Mouse (Mus musculus) forebrain, postnatal 0 days (tissue): ENCODE measurements around the gene Dlgap1. TPM values are rescaled to one million over a fixed set of nuclear protein-coding genes. Genes with fewer than 3 reads are reported as not detected.

ENCODE experiments used
- ATAC-seq: fragments of 200-750 bp; cut with Nextera tagmentation; 2 replicates; pipeline ENCODE4 v1.8.0; 2017; ENCODE audit warnings: mild to moderate bottlenecking, moderate library complexity
- DNase-seq: peaks from one replicate; pipeline ENCODE4 v3.0.0-alpha.2; 2015
- H3K27ac ChIP-seq: fragments of 300-500 bp; sonication (generic); 2 replicates; pipeline ENCODE4 v1.5.1; 2014; ENCODE audit warnings: low read depth, mild to moderate bottlenecking, antibody characterized with exemption, low read length, moderate library complexity, mixed read lengths
- H3K27me3 ChIP-seq: fragments of 300-500 bp; sonication (generic); 2 replicates; pipeline ENCODE4 v1.6.1; 2014; ENCODE audit warnings: mild to moderate bottlenecking, low read length, mixed read lengths; ENCODE audit not compliant: insufficient read depth
- H3K36me3 ChIP-seq: fragments of 300-500 bp; sonication (generic); 2 replicates; pipeline ENCODE4 v1.6.1; 2014; ENCODE audit warnings: mild to moderate bottlenecking, moderate library complexity; ENCODE audit not compliant: insufficient read depth
- H3K4me1 ChIP-seq: fragments of 300-500 bp; sonication (generic); 2 replicates; pipeline ENCODE4 v1.6.1; 2014; ENCODE audit warnings: antibody characterized with exemption; ENCODE audit not compliant: insufficient read depth
- H3K4me2 ChIP-seq: fragments of 300-500 bp; sonication (generic); 2 replicates; pipeline ENCODE4 v1.6.1; 2014; ENCODE audit warnings: low read depth, mild to moderate bottlenecking, moderate library complexity
- H3K4me3 ChIP-seq: fragments of 300-500 bp; sonication (generic); 2 replicates; pipeline ENCODE4 v1.5.1; 2014; ENCODE audit warnings: low read depth, low read length, mixed read lengths
- H3K9ac ChIP-seq: fragments of 300-500 bp; sonication (generic); 2 replicates; pipeline ENCODE4 v1.6.1; 2014; ENCODE audit warnings: mild to moderate bottlenecking
- H3K9me3 ChIP-seq: fragments of 300-500 bp; sonication (generic); 2 replicates; pipeline ENCODE4 v1.6.1; 2016; ENCODE audit warnings: low read length
- CTCF ChIP-seq: sonication (generic); IDR thresholded peaks from 2 replicates; pipeline ENCODE4 v1.5.1; 2016; ENCODE audit warnings: antibody characterized with exemption, control low read depth, low read depth
- WGBS: fragments of 180-500 bp; shearing (Covaris S2); extraction: QIAGEN DNeasy Blood & Tissue Kit; methylation state at CpG from one replicate; pipeline ENCODE4 v1.1.7; 2014; 5-methylcytosine and 5-hydroxymethylcytosine counted together
- polyA plus RNA-seq: library from polyadenylated mRNA; unstranded; fragments of >200 nt; fragmentation: Nextera tagmentation; extraction: Ambion mirVana; gene quantifications from 2 replicates; pipeline ENCODE4 v1.2.1, GENCODE M21; 2015
- total RNA-seq: library from RNA; depleted of rRNA; stranded (reverse); fragments of >200 nt; gene quantifications from 2 replicates; pipeline ENCODE4 v1.2.3, GENCODE M21; 2014

Gene Dlgap1
- total and polyA plus RNA-seq, 2 experiments from 2014 or later = 44.8 to 105 TPM

GRCm38 (mm10) chr17:70446451-70446850, 477.6 kb downstream of the Dlgap1 start:
- Histone ChIP-seq H3K36me3 (no peaks in the 10 kb centered on the region), H3K9me3 (no peaks in the 10 kb centered on the region), H3K4me2 (no peak overlapping the region), H3K27ac (no peak overlapping the region), H3K4me1 (no peaks in the 10 kb centered on the region), H3K27me3 (no peaks in the 10 kb centered on the region), H3K4me3 (no peak overlapping the region), H3K9ac (no peak overlapping the region)
- DNase-seq = no peak
- WGBS = 80% methylated on average over 8 of the region's 8 CpGs
- no peak for ATAC-seq
- no peak for TF ChIP-seq CTCF

DNA sequence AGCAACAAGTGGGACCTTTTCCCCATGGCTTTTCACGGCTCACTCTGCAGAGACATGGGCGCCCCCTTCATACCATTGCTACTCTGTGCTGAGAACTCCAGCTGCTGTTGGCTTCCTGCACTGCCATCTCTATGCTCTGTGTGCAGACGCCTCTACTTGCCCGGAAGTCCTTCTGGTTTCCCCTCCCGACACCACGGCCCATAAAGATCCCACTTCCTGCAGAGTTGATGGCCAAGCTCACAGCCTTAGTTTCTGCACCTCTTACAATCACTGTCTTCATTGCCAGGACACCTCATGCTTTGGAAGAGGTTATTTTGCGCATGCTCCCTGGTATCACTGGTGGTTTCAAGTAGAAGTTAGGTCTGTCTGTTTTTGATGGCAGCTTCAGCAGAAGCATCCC, 486.2 kb downstream of the Dlgap1 start:
- no peaks in the 10 kb centered on the region for H3K27me3 ChIP-seq
- DNase-seq (no peak), ATAC-seq (no peak)
- no peak overlapping the region for H3K27ac ChIP-seq
- H3K4me1 ChIP-seq = no peaks in the 10 kb centered on the region
- H3K4me2 ChIP-seq = no peak overlapping the region
- H3K36me3 ChIP-seq = no peaks in the 10 kb centered on the region
- no peak overlapping the region for H3K4me3 ChIP-seq
- no peaks in the 10 kb centered on the region for H3K9me3 ChIP-seq
- H3K9ac ChIP-seq = no peak overlapping the region
- WGBS = 94% methylated on average over 7 of the region's 7 CpGs
- TF ChIP-seq CTCF = no peak

DNA sequence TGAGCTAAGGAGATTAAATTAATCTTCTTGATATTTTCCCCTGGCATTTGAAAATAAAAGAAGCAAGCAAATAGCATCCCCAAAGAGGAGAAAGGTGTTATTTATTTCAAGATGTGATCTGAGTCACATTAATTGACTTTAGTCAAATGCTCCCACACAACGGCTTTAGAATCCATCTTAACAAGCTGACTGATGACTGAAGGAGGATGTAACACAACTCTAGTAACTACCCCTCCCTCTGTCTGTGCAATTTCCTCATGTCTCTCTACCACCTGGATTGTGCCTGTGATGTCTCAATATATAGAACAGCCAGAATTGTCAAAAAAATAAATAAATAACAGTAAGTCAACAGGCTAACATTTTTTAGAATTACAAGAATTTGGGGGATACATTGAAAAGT, 488.2 kb downstream of the Dlgap1 start:
- TF ChIP-seq CTCF = no peak
- no peak overlapping the region for H3K27ac ChIP-seq
- no peaks in the 10 kb centered on the region for H3K36me3 ChIP-seq
- no peak overlapping the region for H3K4me3 ChIP-seq
- no peak for DNase-seq
- H3K4me1 ChIP-seq = no peaks in the 10 kb centered on the region
- H3K27me3 ChIP-seq = no peaks in the 10 kb centered on the region
- H3K4me2 ChIP-seq = no peak overlapping the region
- WGBS = 80% methylated on average over 1 of the region's 1 CpGs
- H3K9me3 ChIP-seq = no peaks in the 10 kb centered on the region
- no peak overlapping the region for H3K9ac ChIP-seq
- ATAC-seq = no peak

DNA sequence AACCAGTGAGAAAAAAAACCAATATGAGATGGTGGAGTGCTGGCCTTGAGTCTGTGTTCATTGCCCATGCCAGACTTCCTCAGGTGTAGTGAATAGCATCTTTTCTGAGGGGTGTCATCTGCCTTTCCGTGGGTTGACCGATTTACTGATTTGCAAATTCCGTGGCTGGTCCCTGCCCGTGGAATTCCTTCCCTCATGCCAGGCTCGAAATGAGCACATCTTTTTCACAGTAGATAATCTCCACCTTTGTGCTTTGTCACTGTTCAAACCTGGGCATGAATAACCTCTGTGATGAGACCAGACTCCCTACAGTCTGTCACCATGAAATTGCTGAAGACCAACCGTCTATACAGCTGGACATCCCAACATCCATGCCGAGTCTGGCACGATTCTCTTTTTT, 493.4 kb downstream of the Dlgap1 start:
- H3K36me3 ChIP-seq = no peaks in the 10 kb centered on the region
- 85% methylated on average over 8 of the region's 8 CpGs for WGBS
- no peaks in the 10 kb centered on the region for H3K4me1 ChIP-seq
- TF ChIP-seq CTCF = no peak
- no peak overlapping the region for H3K27ac ChIP-seq
- no peaks in the 10 kb centered on the region for H3K27me3 ChIP-seq
- H3K9ac ChIP-seq = no peak overlapping the region
- H3K4me2 ChIP-seq = no peak overlapping the region
- no peak overlapping the region for H3K4me3 ChIP-seq
- no peak for ATAC-seq
- no peaks in the 10 kb centered on the region for H3K9me3 ChIP-seq
- DNase-seq = no peak

DNA sequence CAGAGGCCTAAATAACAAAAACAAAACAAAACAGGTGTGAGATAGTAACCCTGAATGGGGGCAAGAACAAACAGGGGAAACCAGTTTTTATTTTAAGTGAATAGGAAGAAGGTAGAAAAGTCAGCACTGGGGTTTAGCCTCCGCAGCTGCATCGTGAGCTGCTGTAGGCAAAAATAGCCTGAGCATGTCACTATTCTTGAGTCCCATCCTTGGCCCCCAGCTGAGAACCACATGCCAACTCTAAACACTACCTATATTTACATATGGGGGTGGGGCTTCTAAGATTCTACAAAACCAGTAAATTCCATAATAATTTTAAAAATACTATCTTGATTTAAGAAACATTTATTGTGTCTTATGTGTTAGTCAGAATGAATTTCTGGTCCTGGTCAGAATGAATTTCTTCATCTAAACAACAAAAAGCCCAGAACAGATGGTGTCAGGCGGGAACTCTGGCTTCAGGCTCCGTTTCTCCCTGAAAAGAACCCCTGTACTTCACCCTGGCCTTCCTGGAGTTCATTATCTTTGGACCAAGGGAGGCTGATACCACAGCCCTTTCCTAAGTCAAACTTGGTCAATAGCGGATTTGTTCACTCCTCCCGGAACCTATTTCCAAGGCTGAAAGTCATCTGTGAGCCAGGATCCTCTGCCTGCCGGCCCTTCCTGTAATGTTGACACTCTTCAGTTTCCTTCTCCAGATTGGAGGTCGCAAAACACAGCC, 494.1 kb downstream of the Dlgap1 start:
- DNase-seq (no peak), ATAC-seq (no peak)
- no peak for TF ChIP-seq CTCF
- WGBS = 75% methylated on average over 8 of the region's 8 CpGs
- H3K4me1 ChIP-seq = no peaks in the 10 kb centered on the region
- H3K27ac ChIP-seq = no peak overlapping the region
- H3K4me3 ChIP-seq = no peak overlapping the region
- no peaks in the 10 kb centered on the region for H3K27me3 ChIP-seq
- H3K9ac ChIP-seq = no peak overlapping the region
- H3K9me3 ChIP-seq = no peaks in the 10 kb centered on the region
- no peaks in the 10 kb centered on the region for H3K36me3 ChIP-seq
- H3K4me2 ChIP-seq = no peak overlapping the region

GRCm38 (mm10) chr17:70466413-70466812, 497.5 kb downstream of the Dlgap1 start:
- 33% methylated on average over 4 of the region's 4 CpGs for WGBS
- Histone ChIP-seq H3K9ac (no peak overlapping the region), H3K4me2 (no peak overlapping the region), H3K9me3 (no peaks in the 10 kb centered on the region), H3K4me3 (no peak overlapping the region), H3K36me3 (no peaks in the 10 kb centered on the region), H3K4me1 (no peaks in the 10 kb centered on the region), H3K27me3 (no peaks in the 10 kb centered on the region), H3K27ac (no peak overlapping the region)
- no peak for ATAC-seq
- no peak for DNase-seq
- no peak for TF ChIP-seq CTCF

DNA sequence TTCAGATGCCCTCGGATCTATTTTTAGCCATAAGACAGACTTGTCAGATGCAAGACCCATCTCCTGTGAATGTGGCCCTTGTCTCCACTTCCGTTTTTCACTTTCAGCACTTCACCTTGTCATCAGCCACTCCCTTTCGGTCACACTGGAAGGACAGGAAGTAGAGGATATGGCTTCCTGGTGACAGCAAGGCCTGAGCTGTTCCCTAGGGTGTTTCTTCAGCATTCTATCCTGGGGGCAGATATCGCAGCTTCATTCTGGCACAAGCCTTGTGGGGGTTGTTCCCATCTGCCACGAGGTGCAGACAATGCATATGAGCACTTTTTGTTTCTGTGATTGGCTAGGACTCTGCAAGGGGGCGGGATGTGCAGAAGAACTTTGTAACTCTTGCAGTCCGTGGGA, 502.1 kb downstream of the Dlgap1 start:
- TF ChIP-seq CTCF = no peak
- Histone ChIP-seq H3K27ac (no peak overlapping the region), H3K4me3 (no peak overlapping the region), H3K9me3 (no peaks in the 10 kb centered on the region), H3K27me3 (no peaks in the 10 kb centered on the region), H3K4me1 (no peaks in the 10 kb centered on the region), H3K4me2 (no peak overlapping the region), H3K9ac (no peak overlapping the region), H3K36me3 (no peaks in the 10 kb centered on the region)
- ATAC-seq (no peak), DNase-seq (no peak)
- WGBS = 81% methylated on average over 7 of the region's 7 CpGs
